Mouse (Mus musculus) adrenal gland, adult 2 months (tissue): Measurements from ENCODE around the gene Junb. TPM values are rescaled to one million over a fixed set of nuclear protein-coding genes. Genes with fewer than 3 reads are reported as not detected.

Experiments used
- DNase-seq: peaks from one replicate; pipeline ENCODE4 v3.0.0; 2021
- polyA plus RNA-seq: library from polyadenylated mRNA; depleted of rRNA; stranded (reverse); fragments of >200 nt; gene quantifications from 2 replicates; pipeline ENCODE4 v1.2.3, GENCODE M21; 2012
- total RNA-seq, 2 experiments: library from RNA; stranded (reverse); gene quantifications; 2 replicates each; pipeline ENCODE4 v1.2.3; 2021

Gene Junb
- total and polyA plus RNA-seq, 3 experiments: 37.0 to 91.4 (median 90.7) TPM

GRCm38 (mm10) chr8:84987903-84988302, 9.4 kb upstream of the Junb start:
- DNase-seq: no peak

- no peak for DNase-seq
These were observed 8.9 kb upstream of the Junb start for GRCm38 (mm10) chr8:84987388-84987787.

DNA sequence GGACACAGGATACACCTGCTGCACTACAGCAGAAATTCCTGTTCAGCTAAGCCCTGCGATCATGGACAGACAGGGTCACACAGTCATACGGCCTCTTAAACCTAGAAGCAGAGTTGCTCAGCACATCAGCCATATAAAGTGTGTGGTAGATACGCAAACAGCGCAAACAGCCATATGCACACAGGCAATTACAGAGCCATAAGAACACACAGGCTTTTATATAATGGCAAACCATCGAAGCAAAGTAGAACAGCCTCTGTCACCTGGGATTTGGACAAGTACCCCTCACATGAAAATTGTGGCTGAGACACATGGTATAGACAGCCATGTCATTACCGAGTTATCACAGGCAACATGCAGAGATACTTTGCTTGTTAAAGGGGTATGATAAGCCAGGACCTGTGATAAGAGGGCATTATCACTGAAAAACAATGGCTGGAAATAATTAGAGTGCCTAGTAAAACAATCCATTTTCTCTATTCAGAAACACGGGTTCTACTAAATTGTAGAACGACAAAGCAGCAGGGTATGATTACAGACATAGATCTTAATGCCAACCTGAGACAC, 7.9 kb upstream of the Junb start:
- DNase-seq: no peak

DNA sequence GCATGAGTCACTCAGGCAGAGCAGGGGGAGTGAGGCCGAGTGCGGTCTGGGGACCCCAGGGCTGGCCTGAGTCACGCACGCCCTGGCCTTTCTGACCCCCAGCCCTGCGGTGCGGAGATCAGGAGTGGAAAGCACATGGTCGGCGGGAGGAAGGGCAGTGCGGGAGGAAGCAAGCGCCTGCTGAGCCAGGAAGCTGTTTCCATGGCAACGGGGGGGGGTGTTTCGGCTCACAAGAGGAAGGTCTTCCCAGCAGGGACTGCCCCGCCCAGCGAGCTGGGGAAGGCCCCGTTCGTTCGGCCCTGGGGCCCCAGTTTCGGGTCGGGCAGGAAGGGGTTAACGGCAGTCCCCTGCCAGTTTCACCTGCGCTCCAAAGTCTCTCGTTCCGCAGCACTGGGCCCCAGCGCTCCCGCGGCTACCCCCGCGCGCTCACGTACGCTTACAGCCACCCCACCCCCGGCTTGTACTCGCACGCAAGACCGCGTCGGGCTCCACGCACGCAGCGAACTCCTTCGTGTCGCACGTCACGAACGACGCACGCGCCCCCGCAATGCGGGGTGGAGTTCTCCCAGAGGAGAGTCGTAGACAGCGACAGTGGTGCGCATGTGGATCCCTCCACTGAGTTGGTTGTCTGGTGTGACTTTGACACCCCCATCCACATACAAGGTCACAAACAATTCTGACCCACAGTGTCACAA, 7.3 kb upstream of the Junb start:
- peak; percentile 94 for DNase-seq

GRCm38 (mm10) chr8:84985049-84985683, 6.6 kb upstream of the Junb start:
- DNase-seq: no peak

GRCm38 (mm10) chr8:84984294-84985048, 6.0 kb upstream of the Junb start:
- peak; percentile 65 for DNase-seq

DNA sequence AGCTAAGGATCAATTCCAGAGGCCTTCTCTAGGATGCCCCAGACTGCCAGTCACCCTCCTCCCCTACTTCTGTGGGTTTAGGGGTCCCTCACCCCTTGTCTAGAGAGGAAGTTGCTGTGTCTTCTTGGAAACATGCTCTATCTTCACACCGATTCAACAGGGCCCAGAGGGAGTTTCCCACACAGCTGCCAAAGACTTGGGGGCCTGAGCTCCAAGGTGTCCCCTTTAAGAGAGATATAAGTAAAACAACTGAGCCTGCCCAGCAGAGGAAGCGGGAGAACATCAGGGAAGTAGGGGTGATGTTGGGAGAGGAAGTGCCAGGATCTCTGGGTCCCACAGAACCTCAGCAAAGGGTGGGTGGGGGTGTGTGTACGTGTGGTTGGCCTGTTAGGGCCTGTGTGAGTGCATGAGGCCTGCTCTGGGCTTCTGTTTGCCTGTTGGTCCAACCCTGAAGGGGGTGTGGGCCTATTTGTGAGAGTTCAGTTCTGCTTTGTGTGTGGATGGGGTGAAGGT, 4.0 kb upstream of the Junb start:
- DNase-seq: no peak

DNA sequence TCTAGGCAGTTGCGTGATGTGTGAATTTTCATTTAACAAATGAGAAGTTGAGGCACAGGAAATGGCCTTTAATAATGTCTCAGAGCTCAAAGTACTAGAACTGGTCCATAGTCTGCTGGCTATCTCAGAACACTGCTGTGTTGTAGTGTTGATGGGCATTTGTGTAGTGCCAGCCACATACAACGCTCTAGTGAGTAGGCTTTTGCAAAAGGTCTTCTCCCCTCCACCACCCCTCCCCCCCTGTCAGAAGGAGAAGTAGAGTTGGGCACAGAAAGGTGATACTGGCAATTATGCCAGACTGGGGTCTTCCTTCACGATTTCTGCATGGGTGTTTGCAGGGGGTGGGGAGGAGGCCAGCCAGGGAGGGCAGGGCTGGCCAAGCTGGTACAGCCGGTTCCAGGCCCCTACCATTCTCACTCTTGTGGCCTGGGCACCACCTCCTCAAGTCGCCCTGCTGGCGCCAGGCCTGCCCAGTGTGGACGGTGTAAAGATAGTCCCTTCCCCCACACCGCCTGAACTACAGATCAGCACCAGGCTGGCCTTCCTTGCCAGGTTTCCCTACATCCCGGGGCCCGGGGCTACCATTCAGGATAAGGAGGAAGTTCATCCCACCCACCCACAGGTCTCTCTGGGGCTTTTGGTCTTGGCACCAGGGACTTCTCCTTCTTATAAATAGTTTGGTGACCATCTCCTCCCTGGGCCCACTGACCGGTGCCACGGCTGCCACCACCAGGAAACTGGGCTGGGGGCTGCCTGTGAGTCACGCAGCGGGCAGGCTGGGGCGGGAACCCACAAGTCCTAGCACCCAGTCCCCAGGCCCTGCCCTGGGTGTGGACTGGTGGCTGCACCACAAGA, 3.4 kb upstream of the Junb start:
- no peak for DNase-seq

- DNase-seq: peak; percentile 90
These were observed 2.3 kb upstream of the Junb start for GRCm38 (mm10) chr8:84980622-84981358.

DNA sequence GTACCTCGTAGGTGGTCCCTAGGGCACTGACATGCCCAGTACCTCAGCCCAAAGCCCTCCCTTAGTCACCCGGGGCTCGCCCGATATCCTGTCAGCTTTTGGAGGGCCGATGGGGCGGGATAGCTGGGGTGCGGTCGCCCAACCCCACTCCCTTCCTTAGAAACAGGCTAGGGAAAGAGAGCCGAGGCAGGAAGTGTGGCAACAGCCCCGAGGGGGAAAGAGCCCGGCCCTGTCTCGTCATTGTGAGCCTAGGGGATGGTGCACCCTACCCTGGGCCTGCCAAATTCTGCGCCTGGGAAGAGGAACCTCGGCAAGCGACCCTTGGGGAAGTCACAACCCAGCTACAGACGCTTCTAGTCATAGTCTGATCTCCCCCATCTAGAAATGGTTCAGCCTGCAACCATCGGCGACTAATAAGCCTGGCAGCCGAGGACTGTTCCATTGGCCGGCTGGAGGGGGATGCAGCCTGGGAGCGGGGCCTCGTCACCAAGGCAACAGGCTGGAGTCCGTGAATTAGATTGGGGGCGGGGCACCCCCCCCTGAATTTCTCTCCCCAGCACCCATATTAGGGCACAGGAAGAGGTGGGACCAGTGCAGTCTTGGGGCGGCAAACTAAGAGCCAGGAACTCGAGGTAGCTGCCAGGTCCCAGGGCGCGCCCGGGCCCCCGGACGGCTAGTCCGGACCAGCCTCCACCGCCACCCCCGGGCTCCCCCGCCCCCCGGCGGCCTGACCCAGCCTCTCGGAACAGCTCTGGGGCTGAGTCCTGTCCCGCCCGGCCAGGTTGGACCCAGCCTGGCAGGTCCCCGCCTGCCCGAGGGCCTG, 1.3 kb upstream of the Junb start:
- peak; percentile 97 for DNase-seq

GRCm38 (mm10) chr8:84977435-84978247, 877 bp downstream of the Junb start:
- DNase-seq: peak; percentile 86

GRCm38 (mm10) chr8:84976763-84977434, 1.6 kb downstream of the Junb start:
- no peak for DNase-seq

DNA sequence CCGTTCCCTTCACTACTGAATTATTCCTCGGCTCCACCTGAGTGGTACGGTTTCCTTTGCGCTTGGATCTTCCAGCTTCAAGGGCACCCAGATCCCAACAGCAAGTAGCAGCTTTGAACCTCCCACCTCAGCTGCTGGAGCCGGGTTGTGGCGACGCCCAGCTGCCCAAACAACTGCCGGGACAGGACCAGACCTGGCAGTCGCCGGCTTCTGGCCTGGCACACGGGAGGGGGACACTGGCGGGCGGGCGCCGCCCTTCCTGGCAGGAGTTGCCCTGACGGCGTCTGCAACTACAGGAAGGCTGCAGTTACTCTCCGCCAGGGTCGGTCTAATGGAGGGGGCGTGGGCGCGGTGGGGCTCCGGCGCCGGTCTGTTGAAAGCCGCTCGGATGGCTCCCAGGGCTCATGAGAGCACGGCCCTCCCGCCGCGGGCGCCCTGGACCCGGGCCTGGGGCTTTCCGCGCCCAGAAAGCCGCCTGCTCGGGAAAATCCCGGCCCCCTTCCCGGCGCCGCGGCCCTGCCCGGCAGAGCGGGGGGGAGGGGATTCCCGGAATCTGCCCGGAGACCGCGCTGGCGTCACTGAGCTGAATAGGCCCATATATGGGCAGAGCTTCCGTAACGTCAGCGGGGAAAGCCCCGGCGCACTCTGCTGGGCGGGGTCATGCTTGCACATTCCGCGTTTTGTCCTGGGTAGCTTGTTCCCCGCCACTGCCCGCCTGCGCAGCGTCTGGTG, 2.3 kb downstream of the Junb start:
- DNase-seq: peak; percentile 98

DNA sequence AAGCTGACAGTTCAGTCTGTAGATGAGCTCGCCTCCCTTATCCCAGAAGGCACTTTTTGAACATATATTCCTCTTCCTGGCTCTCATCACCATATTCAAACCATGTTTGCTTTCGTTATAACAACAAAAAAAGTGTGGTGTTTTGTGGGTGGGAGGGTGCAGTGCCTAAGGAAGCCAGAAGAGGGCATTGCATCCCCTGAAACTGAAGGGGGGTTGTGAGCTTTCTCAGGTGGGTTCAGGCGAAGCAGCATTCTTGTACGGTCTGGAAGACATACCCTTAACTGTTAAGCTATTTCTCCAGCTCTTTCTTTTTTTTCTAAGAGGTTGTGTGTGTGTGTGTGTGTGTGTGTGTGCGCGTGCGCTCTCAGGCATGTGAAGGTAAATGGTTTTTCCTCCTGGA, 3.1 kb downstream of the Junb start:
- DNase-seq: peak; percentile 71

- DNase-seq: no peak
These were observed 3.9 kb downstream of the Junb start for GRCm38 (mm10) chr8:84974543-84975142.

DNA sequence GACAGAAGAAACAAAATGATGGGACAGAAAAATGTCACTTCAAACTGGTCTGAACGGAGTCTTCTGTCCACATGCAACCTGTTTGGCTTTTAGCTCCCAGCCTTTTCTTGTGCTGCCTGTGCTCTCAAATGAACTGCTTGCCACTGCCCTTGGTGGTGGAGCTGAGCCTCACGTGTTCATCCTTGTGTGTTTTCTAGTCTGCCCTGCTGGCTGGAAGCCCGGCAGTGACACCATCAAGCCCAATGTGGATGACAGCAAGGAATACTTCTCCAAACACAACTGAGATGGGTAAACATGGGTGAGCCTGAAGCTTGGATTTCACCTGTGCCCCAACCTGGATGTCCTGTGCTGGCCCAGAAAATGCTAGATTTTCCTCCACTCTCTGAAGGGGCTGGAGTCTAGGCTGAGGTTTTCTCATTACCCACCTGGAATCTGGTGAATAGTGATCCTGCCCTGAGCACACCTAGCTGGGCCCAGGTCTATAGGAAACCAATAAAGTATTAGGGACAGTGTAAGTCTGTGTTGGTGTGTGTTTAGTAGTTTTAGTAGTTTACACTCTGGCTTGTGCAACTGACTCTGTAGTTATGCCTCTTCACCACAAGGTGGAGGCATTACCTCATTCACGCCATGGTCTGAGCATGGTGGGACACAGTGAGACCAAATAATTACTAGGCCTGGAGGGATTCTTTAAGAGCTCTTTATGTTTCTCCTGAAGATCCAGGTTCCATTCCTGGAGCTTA, 4.5 kb downstream of the Junb start:
- peak; percentile 91 for DNase-seq

- DNase-seq: peak; percentile 38
These were observed 5.4 kb downstream of the Junb start for GRCm38 (mm10) chr8:84973079-84973478.
